Mouse (Mus musculus) E14TG2a.4 (cell line): Measurements from ENCODE around the gene Aars2.

Experiments
- CTCF ChIP-seq: conservative IDR thresholded peaks from 2 replicates; pipeline ENCODE4 v1.5.1; 2014; ENCODE audit warnings: low read length
- NANOG ChIP-seq: IDR thresholded peaks from 2 replicates; pipeline ENCODE4 v1.6.1; 2014; ENCODE audit warnings: borderline replicate concordance, low read length, mixed read lengths

- TF ChIP-seq CTCF (no peak), NANOG (no peak)
These were observed 47.8 kb downstream of the Aars2 start for GRCm38 (mm10) chr17:45554420-45554819.
